Mouse (Mus musculus): ENCODE data around the gene Nfatc3. TPM values are rescaled to one million over a fixed set of nuclear protein-coding genes. Genes with fewer than 3 reads are reported as not detected.

The Nfatc3 gene
- polyA plus RNA-seq, 2 experiments: 2.6 to 10.2 TPM

DNA sequence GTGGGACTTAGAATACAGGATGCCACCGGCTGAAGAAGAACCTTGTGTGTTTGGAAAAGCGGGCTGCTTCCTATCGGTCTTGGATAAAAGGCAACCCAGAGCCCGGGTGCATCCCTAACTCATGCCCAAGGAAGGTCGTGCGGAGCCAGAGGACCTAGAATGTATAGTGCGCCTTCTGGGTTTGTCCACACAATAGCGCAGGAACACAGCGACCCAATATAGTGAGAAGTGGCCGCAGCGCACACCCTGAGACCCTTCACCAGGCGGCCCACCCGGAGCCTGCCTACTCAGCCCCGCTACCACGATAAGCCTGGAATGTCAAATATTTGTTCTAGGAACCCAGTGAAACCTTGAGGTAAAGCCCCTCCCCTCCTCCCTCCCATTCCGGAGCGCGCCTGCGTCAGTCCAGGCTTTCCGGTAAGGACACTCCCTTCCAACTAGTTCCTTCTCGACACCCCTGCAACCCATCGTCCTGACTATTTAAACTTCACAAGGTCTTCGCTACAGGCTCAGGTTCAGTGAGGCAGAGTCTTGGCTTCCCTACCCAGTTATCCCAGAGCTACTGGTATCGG is 79.4 kb downstream of the Nfatc3 start:
- no peaks in the 10 kb centered on the region for H3K9me3 ChIP-seq (ENCODE audit: control insufficient read depth, low read length)
- 2% methylated on average over 24 of the region's 24 CpGs for WGBS (ENCODE audit: insufficient replicate concordance)
- TF ChIP-seq CTCF (IDR thresholded peaks at IDR 0.05; ENCODE audit: low read depth) (no peak), EP300 (IDR thresholded peaks at IDR 0.05; ENCODE audit: low read depth) (no peak)
- ATAC-seq (ENCODE audit: insufficient read depth): peak; percentile 7; the same call in 1 of the 2 replicates
- peaks cover 0 to 2% of the 10 kb centered on the region in 2 experiments; a peak in 1 of 4 replicates for H3K4me1 ChIP-seq (replicated peaks; ENCODE audit: control insufficient read depth in 2 of 2, insufficient read depth in 2 of 2, low read length in 1 of 2)
- peak in 1 of 3 experiments; percentile 39 for DNase-seq (ENCODE audit: low read depth in 3 of 3, low spot score in 3 of 3)
- peak overlapping the region; percentile 46 to 62 for H3K4me3 ChIP-seq (ENCODE audit: insufficient read depth in 1 of 2, low read depth in 2 of 2, low read length in 2 of 2)
- no peak overlapping the region for H3K27ac ChIP-seq
- no peaks in the 10 kb centered on the region for H3K36me3 ChIP-seq (replicated peaks; ENCODE audit: control insufficient read depth, insufficient read depth, low read depth)
- peak overlapping the region; percentile 57 for H3K4me2 ChIP-seq (ENCODE audit: low read depth)
- H3K9ac ChIP-seq (replicated peaks): no peak overlapping the region
- H3K27me3 ChIP-seq (ENCODE audit: control insufficient read depth, insufficient read depth, low read length): peaks cover 55% of the 10 kb centered on the region

DNA sequence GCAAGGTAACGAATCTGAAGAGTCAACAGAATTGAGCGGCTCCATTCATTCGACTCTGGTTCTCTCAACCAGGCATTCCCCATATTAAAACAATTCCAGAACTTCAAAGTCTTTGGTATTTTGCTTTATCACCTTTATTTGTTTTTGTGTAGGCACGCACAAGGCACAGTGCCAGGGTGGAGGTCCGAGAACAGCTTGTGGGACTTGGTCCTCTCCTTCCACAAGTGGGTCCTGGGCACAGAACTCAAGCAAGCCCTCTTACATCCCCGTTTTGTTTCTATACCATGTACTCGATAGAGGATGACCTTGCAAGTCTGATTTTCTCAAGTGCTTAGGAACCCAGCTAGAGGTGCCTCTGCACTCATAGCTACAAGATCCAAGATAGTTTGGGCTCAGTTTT is 80.0 kb downstream of the Nfatc3 start:
- ATAC-seq (ENCODE audit: insufficient read depth) (no peak), DNase-seq (ENCODE audit: low read depth in 3 of 3, low spot score in 3 of 3) (no peak)
- Histone ChIP-seq H3K4me3 (ENCODE audit: insufficient read depth in 1 of 2, low read depth in 2 of 2, low read length in 2 of 2) (peak overlapping the region; percentile 46 to 62), H3K9me3 (ENCODE audit: control insufficient read depth, low read length) (no peaks in the 10 kb centered on the region), H3K27ac (no peak overlapping the region), H3K4me2 (ENCODE audit: low read depth) (peak overlapping the region; percentile 57), H3K27me3 (ENCODE audit: control insufficient read depth, insufficient read depth, low read length) (peaks cover 55% of the 10 kb centered on the region), H3K4me1 (replicated peaks; ENCODE audit: control insufficient read depth in 2 of 2, insufficient read depth in 2 of 2, low read length in 1 of 2) (peaks cover 0 to 2% of the 10 kb centered on the region in 2 experiments; a peak in 1 of 4 replicates), H3K9ac (replicated peaks) (no peak overlapping the region), H3K36me3 (replicated peaks; ENCODE audit: control insufficient read depth, insufficient read depth, low read depth) (no peaks in the 10 kb centered on the region)
- WGBS (ENCODE audit: insufficient replicate concordance): 18% methylated on average over 7 of the region's 7 CpGs
- no peak for TF ChIP-seq CTCF (IDR thresholded peaks at IDR 0.05; ENCODE audit: low read depth)
- TF ChIP-seq EP300 (IDR thresholded peaks at IDR 0.05; ENCODE audit: low read depth): no peak

DNA sequence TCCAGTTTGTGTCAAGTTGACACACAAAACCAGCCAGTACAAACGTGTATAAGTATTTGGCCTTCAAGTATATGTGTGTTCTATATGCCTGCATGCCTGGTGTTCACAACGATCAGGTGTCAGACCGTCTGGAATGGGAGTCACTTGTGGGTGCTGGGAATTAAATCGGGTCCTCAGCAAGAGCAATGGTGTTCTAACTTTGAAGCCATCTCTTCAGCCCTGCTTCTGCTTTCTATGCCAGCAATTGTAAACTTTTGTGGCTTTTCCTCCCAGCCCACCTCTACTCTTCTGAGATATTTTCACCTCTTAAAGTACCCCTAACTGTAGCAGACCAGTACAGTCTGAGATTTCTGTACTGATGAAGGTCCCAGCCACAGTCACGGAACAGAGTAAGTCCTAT is 81.6 kb downstream of the Nfatc3 start:
- no peak for DNase-seq (ENCODE audit: low read depth in 3 of 3, low spot score in 3 of 3)
- H3K4me1 ChIP-seq (replicated peaks; ENCODE audit: control insufficient read depth in 2 of 2, insufficient read depth in 2 of 2, low read length in 1 of 2): peaks cover 0 to 2% of the 10 kb centered on the region in 2 experiments; a peak in 1 of 4 replicates
- peaks cover 44% of the 10 kb centered on the region for H3K27me3 ChIP-seq (ENCODE audit: control insufficient read depth, insufficient read depth, low read length)
- TF ChIP-seq EP300 (IDR thresholded peaks at IDR 0.05; ENCODE audit: low read depth): no peak
- no peak for TF ChIP-seq CTCF (IDR thresholded peaks at IDR 0.05; ENCODE audit: low read depth)
- no peak overlapping the region for H3K27ac ChIP-seq
- WGBS (ENCODE audit: insufficient replicate concordance): 50% methylated on average over 5 of the region's 5 CpGs
- no peaks in the 10 kb centered on the region for H3K36me3 ChIP-seq (replicated peaks; ENCODE audit: control insufficient read depth, insufficient read depth, low read depth)
- no peaks in the 10 kb centered on the region for H3K9me3 ChIP-seq (ENCODE audit: control insufficient read depth, low read length)
- no peak for ATAC-seq (ENCODE audit: insufficient read depth)
- H3K4me3 ChIP-seq (ENCODE audit: insufficient read depth in 1 of 2, low read depth in 2 of 2, low read length in 2 of 2): no peak overlapping the region
- no peak overlapping the region for H3K4me2 ChIP-seq (ENCODE audit: low read depth)
- no peak overlapping the region for H3K9ac ChIP-seq (replicated peaks)

DNA sequence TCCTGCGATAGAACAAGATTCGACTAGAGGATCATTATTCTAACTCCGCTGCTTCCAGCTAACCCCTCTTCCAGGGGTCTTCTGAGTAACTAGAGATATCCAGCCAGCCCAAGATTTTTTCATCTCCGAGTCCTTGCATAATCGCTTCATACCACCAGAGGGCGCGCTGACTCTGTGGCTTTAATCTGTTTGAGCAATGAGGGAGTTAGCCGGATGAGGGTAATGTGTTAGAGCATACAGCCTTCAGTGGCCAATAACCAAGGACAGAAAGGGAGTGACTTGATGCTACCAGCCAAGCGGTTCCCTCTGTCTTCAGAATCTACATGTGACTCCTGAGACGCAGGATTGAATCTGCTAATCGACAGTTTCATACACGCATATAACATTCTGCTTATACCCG is 82.1 kb downstream of the Nfatc3 start:
- no peaks in the 10 kb centered on the region for H3K9me3 ChIP-seq (ENCODE audit: control insufficient read depth, low read length)
- H3K4me2 ChIP-seq (ENCODE audit: low read depth): no peak overlapping the region
- peak; percentile 60 to 66 (median 60) for DNase-seq (ENCODE audit: low read depth in 3 of 3, low spot score in 3 of 3)
- TF ChIP-seq CTCF (IDR thresholded peaks at IDR 0.05; ENCODE audit: low read depth): peak; percentile 97
- no peak for TF ChIP-seq EP300 (IDR thresholded peaks at IDR 0.05; ENCODE audit: low read depth)
- peaks cover 38% of the 10 kb centered on the region for H3K27me3 ChIP-seq (ENCODE audit: control insufficient read depth, insufficient read depth, low read length)
- no peak for ATAC-seq (ENCODE audit: insufficient read depth)
- WGBS (ENCODE audit: insufficient replicate concordance): 14% methylated on average over 13 of the region's 13 CpGs
- H3K36me3 ChIP-seq (replicated peaks; ENCODE audit: control insufficient read depth, insufficient read depth, low read depth): no peaks in the 10 kb centered on the region
- no peak overlapping the region for H3K27ac ChIP-seq
- no peak overlapping the region for H3K4me3 ChIP-seq (ENCODE audit: insufficient read depth in 1 of 2, low read depth in 2 of 2, low read length in 2 of 2)
- H3K4me1 ChIP-seq (replicated peaks; ENCODE audit: control insufficient read depth in 2 of 2, insufficient read depth in 2 of 2, low read length in 1 of 2): peaks cover 0 to 5% of the 10 kb centered on the region in 2 experiments; a peak in 1 of 4 replicates
- H3K9ac ChIP-seq (replicated peaks): no peak overlapping the region

DNA sequence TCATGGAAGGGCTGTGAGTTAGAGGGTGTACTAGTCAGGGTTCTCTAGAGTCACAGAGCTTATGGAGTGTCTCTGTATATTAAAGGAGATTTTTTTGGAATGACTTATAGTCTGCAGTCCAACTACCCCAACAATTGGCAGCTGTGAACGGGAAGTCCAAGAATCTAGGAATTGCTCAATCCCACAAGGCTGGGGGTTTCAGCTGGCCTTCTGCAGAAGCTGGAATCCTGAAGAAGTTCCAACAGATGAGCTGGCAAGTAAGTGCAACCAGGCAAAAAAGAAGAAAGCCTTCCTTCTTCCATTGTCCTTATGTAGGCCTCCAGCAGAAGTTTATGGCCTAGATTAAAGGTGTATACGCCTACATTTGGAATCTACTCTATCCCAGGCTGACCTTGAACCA is 86.7 kb downstream of the Nfatc3 start:
- H3K9me3 ChIP-seq (ENCODE audit: control insufficient read depth, low read length): no peaks in the 10 kb centered on the region
- DNase-seq (ENCODE audit: low read depth in 3 of 3, low spot score in 3 of 3) (no peak), ATAC-seq (ENCODE audit: insufficient read depth) (no peak)
- H3K9ac ChIP-seq (replicated peaks): no peak overlapping the region
- WGBS (ENCODE audit: insufficient replicate concordance): 77% methylated on average over 2 of the region's 2 CpGs
- no peak overlapping the region for H3K27ac ChIP-seq
- no peak overlapping the region for H3K4me3 ChIP-seq (ENCODE audit: insufficient read depth in 1 of 2, low read depth in 2 of 2, low read length in 2 of 2)
- H3K4me2 ChIP-seq (ENCODE audit: low read depth): no peak overlapping the region
- no peaks in the 10 kb centered on the region for H3K36me3 ChIP-seq (replicated peaks; ENCODE audit: control insufficient read depth, insufficient read depth, low read depth)
- H3K4me1 ChIP-seq (replicated peaks; ENCODE audit: control insufficient read depth in 2 of 2, insufficient read depth in 2 of 2, low read length in 1 of 2): peaks cover 2 to 5% of the 10 kb centered on the region in 2 experiments; a peak in 1 of 4 replicates
- no peaks in the 10 kb centered on the region; the same call in 1 of the 2 replicates for H3K27me3 ChIP-seq (ENCODE audit: control insufficient read depth, insufficient read depth, low read length)
- TF ChIP-seq EP300 (IDR thresholded peaks at IDR 0.05; ENCODE audit: low read depth): no peak
- no peak for TF ChIP-seq CTCF (IDR thresholded peaks at IDR 0.05; ENCODE audit: low read depth)

Data from liver, embryonic 14.5 days (tissue).